Mouse (Mus musculus) heart, adult 18-20 months (tissue): ENCODE measurements around the gene Gpc3. TPM values are rescaled to one million over a fixed set of nuclear protein-coding genes. Genes with fewer than 3 reads are reported as not detected.

Experiments
- DNase-seq, 2 experiments: peaks; one replicate each; pipeline ENCODE4 v3.0.0; 2021 to 2022; ENCODE audit warnings: mixed read lengths in 1 of 2
- long read RNA-seq, 2 experiments: library from polyadenylated mRNA; stranded (forward); transcript quantifications; one replicate each; pipeline ENCODE4 v2.0.0; 2021
- total RNA-seq, 2 experiments: library from RNA; stranded (reverse); gene quantifications; 2 replicates each; pipeline ENCODE4 v1.2.3; 2021

The Gpc3 gene
- 10 to 100 TPM; 10.3 to 17.4 TPM for total RNA-seq
- long read RNA-seq, experiment 1, transcript Gpc3-201 (8 exons, 2,216 nt) = major isoform, 7 of 7 reads
- long read RNA-seq, experiment 1, partial matches to known transcripts = 0 of 7 reads
- long read RNA-seq, experiment 1, other reads (novel, unspliced or antisense) = 0 of 7 reads
- long read RNA-seq, experiment 2, transcript Gpc3-201 (8 exons, 2,216 nt) = major isoform, 8 of 9 reads
- long read RNA-seq, experiment 2, partial matches to known transcripts = 1 of 9 reads
- long read RNA-seq, experiment 2, other reads (novel, unspliced or antisense) = 0 of 9 reads

DNA sequence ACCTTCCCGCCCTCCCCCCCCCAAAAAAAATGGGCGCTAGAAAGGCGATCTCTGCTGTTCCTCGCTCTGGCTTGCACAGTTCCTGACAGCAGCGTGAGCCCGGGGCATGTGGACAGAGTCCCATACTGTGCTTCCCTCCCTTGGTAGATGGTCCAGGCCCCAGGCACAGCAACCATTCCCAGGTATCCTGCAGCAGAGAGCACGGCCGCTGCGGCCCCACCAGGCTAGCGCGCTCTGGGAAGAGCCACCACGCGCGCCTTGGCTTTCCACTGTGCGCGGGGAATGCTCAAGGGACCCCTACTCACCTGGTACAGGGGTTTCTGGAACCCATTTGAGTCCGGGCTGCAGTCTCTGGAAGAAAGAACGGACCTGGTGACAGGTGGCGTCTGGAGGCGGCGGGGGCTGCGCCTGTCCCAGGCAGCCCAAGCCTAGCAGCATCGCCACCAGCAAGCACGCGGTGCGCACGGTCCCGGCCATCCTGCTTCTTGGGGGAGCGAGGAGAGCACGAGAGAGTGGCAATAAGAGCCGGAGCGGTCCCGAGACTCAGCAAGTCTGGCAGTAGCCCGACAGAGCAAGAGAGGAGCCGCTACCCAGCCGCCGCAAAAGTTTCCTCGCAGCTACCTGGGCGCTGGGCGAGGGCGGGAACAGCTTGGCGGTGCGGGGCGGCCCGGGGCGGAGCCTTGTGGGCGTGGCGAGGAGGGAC lies at the start of gene Gpc3:
Gene Gpc3, minus strand, starts transcription at position 623 of the 703 bp plus-strand sequence.
- DNase-seq = peak in 1 of 2 experiments; percentile 56

DNA sequence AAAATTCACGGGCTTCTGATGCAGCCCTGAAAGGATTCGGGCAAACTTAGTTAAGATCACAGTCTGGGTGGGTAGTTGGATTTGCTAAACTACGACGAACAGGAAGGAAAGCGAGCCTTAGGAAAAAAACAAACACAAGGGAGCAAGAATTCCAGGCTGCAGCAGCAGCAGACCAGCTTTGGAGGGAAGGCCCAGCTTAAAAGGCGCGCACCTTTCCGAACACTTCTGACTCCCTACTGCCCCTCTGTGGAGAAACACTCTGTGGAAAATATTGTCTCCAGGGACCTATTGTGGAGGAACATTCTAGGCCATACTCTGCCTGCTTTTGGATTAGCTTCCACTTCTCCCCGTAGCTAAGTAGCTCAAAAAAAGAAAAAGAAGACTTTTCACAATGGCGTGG lies 38.2 kb upstream of the Gpc3 start:
- peak; percentile 24 to 54 for DNase-seq

DNA sequence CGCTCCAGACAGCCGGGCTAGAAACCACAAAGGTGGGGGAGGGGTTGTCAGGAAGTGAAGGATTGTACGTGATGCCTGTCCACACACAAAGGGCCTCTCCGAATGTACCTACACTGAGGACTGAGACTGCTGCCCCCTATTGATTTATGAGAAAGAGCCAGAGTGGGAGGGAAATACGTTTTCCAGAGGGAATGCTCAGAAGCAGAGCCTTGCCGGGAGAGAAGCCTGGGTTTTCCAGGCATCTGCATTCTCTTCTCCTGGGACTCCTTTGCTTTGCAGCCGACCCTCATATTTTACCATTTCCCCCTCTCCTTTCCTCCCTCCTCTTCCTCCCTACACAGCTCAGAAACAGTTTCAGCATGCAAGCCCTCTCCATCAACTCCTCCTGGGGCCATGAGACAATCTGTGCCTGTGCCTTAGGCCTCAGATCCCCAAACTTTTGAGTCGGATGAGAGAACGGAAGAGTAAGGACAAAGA lies 37.8 kb upstream of the Gpc3 start:
- DNase-seq = peak in 1 of 2 experiments; percentile 2

DNA sequence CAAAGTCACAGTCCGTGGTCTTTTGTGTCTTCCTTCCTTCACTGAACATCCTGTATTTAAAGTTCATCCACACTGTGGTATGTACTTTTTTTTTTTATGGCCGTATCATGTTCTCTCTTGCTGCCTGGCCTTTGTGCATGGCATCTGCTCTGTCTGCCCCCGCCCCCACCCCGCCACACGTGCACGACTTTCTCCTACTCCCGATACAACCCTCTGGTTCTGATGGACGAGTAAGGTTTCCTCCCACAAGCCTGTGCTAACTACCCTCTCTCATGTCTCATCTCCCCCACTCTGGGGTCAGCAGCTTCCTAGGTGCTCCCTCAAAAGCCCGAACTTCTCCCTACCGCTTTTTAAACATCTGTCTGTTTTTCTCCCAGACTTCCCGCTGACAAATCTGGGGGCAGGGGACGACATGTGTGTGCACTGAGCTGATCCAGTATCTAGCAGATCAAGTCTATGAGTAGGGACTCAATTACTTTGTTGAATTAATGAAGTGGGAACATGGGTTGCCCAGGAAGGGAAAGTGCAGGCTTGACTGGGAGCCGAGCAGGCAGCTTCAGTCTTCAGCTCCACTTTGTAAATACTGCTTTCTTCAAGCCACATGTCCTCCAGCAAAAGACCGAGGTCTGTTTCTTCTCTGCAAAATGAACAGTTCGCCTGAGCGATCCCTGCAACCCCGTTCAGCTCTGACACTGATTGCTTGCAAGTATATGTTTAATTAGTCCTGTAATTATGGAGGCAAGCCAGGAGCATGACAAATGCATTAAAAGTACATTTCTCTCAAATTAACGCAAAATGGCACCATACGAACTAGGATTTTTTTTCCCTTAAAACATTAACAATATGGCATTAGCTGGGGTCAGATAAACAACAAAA lies 35.4 kb upstream of the Gpc3 start:
- no peak for DNase-seq

DNA sequence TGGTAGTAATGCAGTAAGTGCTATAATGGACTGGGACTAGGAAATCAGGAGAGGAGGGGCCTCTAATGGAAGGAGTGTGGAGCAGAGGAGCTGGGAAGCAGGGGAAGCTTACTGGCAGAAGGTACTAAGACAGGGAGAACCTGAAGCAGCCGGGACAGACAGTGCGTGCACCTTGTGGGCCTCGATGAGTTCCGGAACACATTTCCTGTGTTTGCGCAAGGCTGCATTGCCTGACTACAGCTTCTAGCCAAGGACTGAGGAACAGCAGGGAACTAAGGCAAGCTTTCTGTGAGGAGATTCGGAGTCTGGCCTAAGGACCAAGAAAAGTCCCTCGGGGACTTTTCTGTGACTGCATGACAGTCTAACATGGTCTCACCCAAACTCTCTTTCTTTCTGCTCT lies 30.6 kb upstream of the Gpc3 start:
- no peak for DNase-seq

DNA sequence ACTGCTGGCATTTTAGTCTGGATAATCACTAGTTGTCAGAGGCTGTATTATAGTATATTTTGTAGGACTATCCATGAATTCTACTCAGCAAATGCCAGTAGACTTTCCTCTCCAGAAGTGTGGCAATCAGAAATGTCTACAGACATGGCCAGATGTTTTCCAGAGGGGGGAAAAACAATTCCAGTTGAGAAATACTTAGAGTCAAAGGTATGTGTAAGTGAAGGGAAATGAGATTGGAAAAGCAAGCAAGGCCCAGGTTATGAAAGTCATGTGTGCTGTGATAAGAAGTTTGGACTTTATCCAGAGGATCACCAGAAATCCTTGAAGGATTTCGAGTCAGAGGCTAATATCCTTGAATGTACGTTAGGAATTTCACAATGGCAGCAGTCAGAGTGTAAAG lies 29.6 kb upstream of the Gpc3 start:
- no peak for DNase-seq

DNA sequence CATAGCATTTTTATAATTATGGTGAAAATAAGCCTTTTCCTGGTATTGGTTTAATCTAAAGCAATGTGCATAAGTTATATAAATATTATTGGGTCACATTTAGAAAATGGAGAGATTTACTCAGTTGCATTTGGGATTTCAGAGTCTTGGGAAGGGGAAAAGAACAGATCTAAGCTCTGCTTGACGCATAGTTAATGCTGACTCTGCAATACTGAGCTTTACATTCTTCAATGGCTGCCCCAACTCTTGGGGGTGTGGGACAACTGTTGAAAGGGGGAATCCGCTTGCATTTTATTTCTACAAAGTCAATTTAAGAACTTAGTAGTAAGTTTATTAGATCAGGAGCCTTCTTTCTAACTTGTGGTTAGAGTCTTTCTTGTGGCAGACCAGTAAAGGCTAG lies 28.4 kb upstream of the Gpc3 start:
- no peak for DNase-seq

DNA sequence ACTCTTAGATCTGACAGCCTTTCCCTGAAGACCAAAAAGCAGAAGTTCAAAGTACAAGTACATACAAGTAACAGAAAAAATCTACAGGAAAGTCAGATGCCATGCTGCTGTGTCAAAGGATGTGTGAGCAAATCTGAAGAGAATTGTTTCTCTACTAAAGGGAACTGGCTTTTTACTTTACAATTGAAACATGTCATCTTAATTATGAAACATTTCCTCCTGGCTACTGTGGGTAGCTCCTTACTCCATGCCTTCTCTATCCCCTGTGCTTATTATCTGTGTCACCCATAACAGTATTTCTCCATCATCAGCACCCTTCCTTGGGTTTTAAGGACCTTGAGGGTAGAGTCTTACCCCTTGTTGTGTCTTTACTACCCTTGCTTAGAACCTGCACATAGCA lies 23.7 kb upstream of the Gpc3 start:
- DNase-seq = no peak

DNA sequence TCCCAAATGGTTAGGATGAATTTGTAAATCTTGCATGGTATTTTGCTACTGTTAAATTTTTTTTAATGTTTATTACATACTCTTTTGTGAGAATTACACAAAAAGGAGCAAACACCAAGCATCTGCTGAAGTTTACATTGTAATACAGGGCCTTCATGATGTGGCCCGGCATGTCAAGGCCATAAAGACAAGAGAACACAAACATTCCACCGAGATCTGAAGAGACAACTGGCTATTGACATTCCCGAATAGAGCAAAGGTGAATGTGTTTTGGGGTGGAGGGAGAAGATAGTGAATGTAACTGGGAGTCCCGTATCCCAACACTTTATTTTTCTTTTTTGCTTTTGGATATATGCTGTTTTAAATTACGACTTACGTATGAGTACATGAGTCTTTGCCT lies 20.2 kb upstream of the Gpc3 start:
- DNase-seq = no peak

DNA sequence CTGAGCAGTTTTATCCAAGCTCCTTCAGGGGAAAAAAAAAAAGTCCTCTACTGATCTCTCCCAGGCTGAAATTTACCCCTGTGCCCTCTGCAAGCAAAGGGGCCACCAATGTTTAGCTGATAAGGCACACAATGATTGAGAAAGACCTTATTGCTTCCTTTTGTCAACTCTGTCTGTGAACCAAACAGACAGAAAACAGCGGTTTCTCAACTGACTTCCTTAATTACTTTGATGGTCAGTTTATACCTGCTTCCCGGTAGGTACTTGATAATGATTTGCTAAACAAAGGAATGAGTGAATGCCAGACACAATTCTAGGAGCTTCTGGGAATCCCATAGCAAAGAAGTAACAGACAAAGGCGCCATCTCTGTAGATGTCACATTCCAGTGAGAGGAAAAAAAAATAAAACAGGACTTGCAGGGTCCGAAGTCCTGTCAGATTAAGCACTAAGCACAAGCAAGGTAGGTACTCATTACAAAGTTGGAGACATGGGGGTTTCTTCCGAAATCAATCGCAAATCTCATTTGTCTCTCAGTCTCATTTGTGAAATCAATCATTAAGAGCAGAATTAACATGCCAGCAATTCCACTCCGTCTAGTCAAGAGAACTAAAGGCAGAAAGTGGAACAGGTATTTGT lies 19.1 kb upstream of the Gpc3 start:
- DNase-seq = no peak

DNA sequence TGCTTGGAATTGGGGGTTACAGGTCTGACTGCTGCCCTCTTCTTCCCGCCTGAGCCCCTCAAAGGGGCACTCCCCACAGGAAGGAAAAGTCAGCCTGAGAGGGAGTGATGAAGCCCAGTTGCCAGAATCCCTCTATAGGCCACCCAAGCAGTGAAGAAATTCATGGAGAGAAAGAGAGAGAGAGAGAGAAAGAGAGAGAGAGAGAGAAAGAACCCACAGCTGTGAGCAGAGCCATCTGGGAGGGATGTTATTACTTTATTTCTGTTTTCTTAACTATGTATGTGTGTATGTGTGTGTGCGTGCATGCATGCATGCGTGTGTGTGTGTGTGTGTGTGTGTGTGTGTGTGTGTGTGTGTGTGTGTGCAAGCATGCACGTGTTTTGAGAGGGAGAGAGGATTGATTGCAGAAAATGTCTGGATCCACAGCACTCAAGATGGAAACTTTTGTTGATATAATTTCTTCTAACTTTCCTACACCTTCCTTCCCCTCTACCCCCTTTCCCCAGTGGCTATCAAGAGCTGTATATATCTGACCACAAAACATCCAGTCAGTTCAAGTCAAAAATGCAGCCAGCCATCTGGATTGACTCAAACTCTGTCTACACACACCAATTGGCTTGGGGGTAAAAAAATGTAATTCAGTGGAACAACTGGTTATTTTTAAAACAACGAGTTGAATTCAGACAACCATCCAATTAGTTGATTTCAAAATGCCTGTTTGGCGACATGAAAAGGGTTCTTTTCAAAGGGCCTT lies 13.4 kb upstream of the Gpc3 start:
- DNase-seq = no peak

DNA sequence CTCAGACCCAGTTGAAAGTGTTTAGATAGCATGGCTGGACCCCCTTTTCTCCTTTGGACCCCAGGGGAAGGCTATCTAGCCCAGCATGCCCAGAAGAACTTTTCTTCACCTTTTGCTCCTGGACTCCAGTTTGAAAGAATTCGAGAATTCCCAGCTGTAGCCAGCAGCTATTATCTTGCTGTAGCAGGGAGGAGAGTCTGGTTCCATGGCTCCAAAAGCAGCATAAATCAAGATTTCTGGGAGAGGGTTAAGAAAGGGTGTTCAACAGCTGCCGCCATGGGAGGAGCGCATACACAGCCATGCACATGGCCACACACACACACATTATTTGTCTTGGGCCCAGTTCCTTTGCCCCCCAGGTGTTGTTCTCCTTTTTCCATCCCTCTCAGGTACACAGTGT lies 4.1 kb upstream of the Gpc3 start:
- DNase-seq = no peak

DNA sequence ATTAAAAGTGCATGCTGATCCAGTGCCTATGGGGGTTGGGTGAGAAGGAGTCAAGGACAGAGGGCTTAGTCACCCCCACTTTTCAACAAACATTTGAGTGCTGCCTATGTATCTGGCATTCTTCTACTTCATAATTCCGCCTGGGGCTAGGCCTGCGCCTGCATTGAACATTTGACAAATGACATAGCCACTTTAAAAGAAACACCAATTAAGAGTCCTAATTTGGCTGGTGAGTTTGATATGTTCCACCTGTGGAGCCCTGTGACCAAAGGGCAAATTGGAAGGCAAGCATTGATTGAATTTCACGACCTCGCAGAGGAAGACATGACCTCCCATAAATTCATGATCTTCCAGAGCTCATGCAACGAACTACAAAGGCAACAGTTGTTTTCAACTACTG lies 2.4 kb upstream of the Gpc3 start:
- DNase-seq = no peak

DNA sequence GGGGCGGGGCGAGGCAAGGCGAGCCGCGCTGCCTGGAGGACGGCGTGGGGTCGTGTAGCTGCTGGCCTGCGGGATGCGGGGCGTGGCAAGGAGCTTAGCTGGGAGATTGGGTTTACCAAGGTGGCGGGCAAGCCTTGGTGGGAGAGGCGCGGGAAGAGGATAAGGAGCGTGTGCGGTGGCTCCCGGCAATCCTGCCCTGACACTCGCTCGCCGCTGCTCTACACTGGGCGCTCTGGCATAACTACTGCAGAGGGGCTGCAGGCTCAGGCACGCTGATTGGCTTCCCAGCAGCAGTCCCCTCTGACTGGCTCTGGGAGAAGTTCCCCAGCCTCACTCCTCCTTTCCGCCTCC lies 256 bp upstream of the Gpc3 start:
- peak; percentile 2 to 40 for DNase-seq

DNA sequence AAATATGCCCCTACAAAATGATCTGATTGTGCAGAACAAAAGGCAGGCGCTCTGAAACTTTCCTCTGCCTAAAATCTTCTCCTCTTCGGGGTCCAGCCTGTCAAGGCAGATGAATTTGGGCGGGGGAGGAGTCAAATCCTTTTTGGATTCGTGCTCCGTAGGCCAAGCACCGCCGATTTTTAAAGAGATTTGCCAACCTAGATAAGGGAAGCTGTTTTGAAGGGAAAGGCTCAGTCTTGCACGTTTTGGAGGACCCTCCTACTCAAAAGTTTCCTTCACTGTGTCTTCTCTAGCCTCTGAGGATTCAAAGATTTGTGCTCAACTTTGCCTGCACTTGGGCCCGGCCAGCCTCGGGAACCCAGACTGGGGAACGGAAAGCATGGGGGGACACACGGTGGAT lies 944 bp downstream of the Gpc3 start:
- peak in 1 of 2 experiments; percentile 9 for DNase-seq

DNA sequence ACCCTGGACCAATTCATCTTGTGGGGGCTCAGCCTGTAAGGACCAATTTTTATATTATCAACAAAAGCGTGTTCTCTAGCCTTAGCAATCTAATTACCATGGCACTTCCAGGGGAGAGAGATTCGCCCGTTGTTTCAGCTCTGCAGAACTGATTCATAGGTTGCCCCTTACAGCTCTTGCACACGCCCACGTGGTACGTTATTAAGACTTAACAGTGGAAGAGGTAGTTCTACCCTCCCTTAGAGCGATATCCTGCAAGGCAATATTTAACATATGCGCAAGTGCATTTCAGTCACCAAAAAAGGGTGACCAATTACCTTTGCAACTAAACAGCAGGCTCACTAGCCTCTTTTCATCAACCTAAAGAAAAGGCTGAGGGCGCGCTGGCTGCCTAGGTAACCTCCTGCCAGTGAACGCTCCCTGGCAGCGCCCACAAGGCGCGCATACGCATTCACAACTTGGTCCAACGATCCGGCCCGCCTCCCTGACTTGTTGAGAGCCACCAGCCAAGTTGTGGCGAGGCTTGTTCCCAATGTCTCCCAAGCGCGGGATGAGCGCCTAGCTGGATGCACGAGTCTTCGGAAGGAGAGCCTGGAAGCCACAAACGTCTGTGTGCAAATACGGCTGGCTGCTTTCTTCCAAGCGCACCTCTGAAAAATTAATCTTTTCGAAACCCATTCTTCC lies 1.6 kb downstream of the Gpc3 start:
- DNase-seq = peak in 1 of 2 experiments; percentile 12

DNA sequence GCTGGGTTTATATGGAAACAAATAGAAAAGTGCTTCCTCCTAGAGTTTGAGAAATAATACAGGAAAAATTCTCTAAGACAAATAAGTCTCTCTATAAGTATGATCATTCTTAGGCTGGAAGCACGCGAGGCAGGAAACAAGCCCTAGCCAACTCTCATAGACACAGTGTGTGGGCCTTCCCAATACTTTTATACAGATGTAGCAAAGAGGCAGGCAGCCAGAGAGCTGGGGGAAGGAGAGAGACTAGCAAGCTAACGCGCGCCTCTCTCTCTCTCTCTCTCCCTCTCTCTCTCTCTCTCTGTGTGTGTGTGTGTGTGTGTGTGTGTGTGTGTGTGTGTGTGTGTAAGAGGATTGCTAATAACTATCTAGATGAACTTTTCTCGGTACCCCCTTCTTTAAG lies 2.2 kb downstream of the Gpc3 start:
- peak in 1 of 2 experiments; percentile 4 for DNase-seq

DNA sequence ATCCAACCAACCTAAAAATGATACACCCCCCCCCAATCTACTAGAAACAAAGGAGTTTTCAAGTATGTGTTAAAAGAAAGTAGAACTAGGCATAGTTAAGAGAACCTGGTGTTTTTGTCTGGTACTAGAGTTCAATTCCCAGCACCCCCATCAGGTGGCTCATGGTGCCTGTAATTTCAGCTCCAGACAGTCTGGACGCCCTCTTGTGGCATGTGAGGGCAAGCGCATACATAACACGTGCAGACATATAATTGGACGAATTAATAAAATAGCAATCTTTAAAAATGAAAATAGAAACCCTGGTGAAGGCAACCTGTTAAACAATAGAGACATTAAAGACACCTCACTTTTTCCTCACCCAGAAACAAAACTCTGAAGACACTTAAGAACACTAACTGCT lies 10.6 kb downstream of the Gpc3 start:
- no peak for DNase-seq

DNA sequence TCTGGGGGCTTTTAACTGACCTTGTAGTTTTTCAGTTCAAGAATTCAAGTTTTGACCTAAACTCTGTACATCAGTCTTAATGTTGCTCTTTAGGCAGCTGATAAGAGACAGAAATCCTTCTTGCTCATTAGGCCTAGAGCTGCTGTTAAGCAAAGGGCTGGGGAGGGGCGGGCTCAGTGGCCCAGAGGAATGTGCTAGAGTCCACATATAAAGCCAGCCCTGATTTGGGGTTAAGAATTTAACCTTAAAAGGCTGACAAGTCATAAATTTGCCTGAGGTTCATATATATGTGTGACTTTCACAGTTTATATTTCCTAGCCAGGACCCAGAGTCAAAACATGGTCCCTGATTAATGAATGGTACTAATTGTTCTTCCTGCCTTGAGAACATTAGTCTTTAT lies 14.5 kb downstream of the Gpc3 start:
- DNase-seq = no peak

DNA sequence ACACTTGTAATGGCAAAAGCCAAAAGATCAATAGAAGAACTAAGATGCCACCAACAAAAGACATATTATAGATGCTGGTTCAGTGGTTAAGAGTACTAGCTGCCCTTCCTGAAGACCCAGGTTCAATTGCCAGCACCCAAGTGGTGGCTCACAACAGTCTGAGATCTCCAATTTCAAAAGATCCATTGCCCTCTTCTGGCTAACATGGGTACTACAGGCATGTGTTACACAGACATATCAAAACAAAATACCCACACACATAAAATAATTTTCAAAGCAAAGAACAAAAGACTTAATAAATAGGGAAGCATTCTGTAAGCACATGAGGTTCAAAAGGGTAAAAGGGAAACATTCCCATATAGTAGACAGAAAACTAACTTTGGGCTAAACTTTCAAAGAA lies 26.1 kb downstream of the Gpc3 start:
- DNase-seq = no peak

DNA sequence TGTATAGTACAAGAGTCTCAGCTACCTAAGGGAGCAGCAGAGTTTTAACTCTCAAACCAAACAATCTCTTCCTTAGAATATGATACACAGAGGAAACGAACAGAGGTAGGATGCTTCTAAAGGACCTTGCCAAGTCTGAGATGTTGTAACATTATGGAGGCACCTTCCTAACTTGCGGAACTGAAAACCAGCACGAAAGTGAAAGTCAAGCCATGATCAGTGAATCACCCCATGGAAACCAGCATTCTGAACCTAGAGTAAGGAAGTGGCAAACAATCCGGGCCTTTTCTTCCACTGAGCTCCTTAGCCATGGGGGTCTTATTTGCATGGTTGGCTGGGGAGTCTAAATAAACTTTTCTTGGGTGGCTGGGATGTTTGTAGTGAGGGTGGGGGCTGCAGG lies 53.8 kb downstream of the Gpc3 start:
- no peak for DNase-seq
